In genomic region chr4:105151911-105152690, GRCm38 (mm10) we compare ENCODE assay signal across 9 mouse cellular contexts. TPM values are rescaled to one million over a fixed set of nuclear protein-coding genes. Genes with fewer than 3 reads are reported as not detected.
DNase-seq lines count a peak whose midpoint lies in the region; ATAC-seq and TF ChIP-seq lines count a peak whose summit lies in the region.
"Had no signal": no experiment of that assay in that cellular context is flagged by ENCODE, and none has a peak within 500 bp of the region (broad histone marks: within the 10 kb centered on the region; RNA-seq: fewer than 3 reads in every experiment).

No protein-coding gene starts in this region.

- H3K27me3 ChIP-seq in intestine, embryonic 14.5 days (replicated peaks; ENCODE audit: control insufficient read depth, insufficient read depth, low read length), result 0 out of 2 replicates have a peak, but pooled peaks cover 2% of the 10 kb centered on the region
- H3K27me3 ChIP-seq in intestine, embryonic 16.5 days (replicated peaks; ENCODE audit: control insufficient read depth, insufficient read depth, low read length), result no peaks in the 10 kb centered on the region
- H3K27me3 ChIP-seq in forebrain, postnatal 0 days (ENCODE audit: insufficient read depth, low read length), result no peaks in the 10 kb centered on the region
- no peaks in the 10 kb centered on the region for H3K27me3 ChIP-seq in hindbrain, embryonic 16.5 days (replicated peaks; ENCODE audit: control insufficient read depth, insufficient read depth, low read length)
- H3K27me3 ChIP-seq in midbrain, embryonic 13.5 days, result no peaks in the 10 kb centered on the region
- H3K27me3 ChIP-seq: lung, embryonic 15.5 days had no signal

- peak; percentile 83 for DNase-seq in intestine, embryonic 14.5 days (ENCODE audit: low spot score)
- peak; percentile 18 for DNase-seq in cerebellum, adult 11-12 months
- DNase-seq in forebrain, postnatal 0 days, result peak; percentile 91
- peak; percentile 76 to 81 for DNase-seq in left cerebral cortex, adult 2 months (ENCODE audit: extremely low spot score in 1 of 2, low spot score in 2 of 2)
- DNase-seq in spleen, postnatal 36 days (ENCODE audit: low spot score in 2 of 2), result peak; percentile 53 to 55

- TF ChIP-seq CTCF in forebrain, postnatal 0 days (IDR thresholded peaks at IDR 0.05; ENCODE audit: low read depth), result peak; percentile 95
- peak; percentile 84 for TF ChIP-seq CTCF in left cerebral cortex, adult 2 months (IDR thresholded peaks at IDR 0.05)

- no peaks in the 10 kb centered on the region for H3K9me3 ChIP-seq in intestine, embryonic 14.5 days (ENCODE audit: control insufficient read depth, low read length)
- no peaks in the 10 kb centered on the region for H3K9me3 ChIP-seq in intestine, embryonic 16.5 days (ENCODE audit: control insufficient read depth, low read length)
- H3K9me3 ChIP-seq in forebrain, postnatal 0 days (ENCODE audit: low read length), result no peaks in the 10 kb centered on the region
- H3K9me3 ChIP-seq in hindbrain, embryonic 16.5 days (ENCODE audit: control insufficient read depth, low read length), result no peaks in the 10 kb centered on the region
- no peaks in the 10 kb centered on the region for H3K9me3 ChIP-seq in midbrain, embryonic 13.5 days
- H3K9me3 ChIP-seq: lung, embryonic 15.5 days had no signal

- no peak; the same call in 1 of the 2 replicates for ATAC-seq in intestine, embryonic 14.5 days (replicated peaks; ENCODE audit: low FRiP score, low TSS enrichment, low read depth)
- no peak for ATAC-seq in intestine, embryonic 16.5 days
- ATAC-seq in forebrain, postnatal 0 days, result peak; percentile 91
- ATAC-seq in hindbrain, embryonic 16.5 days, result 0 out of 2 replicates have a peak, but pooled peaks have one; percentile 42
- peak; percentile 58; the same call in 1 of the 2 replicates for ATAC-seq in midbrain, embryonic 13.5 days

- no peak overlapping the region for H3K4me2 ChIP-seq in intestine, embryonic 14.5 days (ENCODE audit: low read length)
- H3K4me2 ChIP-seq in intestine, embryonic 16.5 days (ENCODE audit: low read depth, low read length), result no peak overlapping the region
- H3K4me2 ChIP-seq in forebrain, postnatal 0 days (ENCODE audit: low read depth), result no peak overlapping the region
- no peak overlapping the region for H3K4me2 ChIP-seq in hindbrain, embryonic 16.5 days (ENCODE audit: low read length)
- no peak overlapping the region for H3K4me2 ChIP-seq in midbrain, embryonic 13.5 days (replicated peaks)
- H3K4me2 ChIP-seq: lung, embryonic 15.5 days had no signal

- no peak overlapping the region for H3K4me3 ChIP-seq in intestine, embryonic 14.5 days (ENCODE audit: low read depth, low read length)
- no peak overlapping the region for H3K4me3 ChIP-seq in intestine, embryonic 16.5 days (ENCODE audit: low read length)
- H3K4me3 ChIP-seq in forebrain, postnatal 0 days (ENCODE audit: low read depth, low read length), result no peak overlapping the region
- H3K4me3 ChIP-seq in hindbrain, embryonic 16.5 days (ENCODE audit: low read length), result no peak overlapping the region
- no peak overlapping the region for H3K4me3 ChIP-seq in left cerebral cortex, adult 2 months
- H3K4me3 ChIP-seq in midbrain, embryonic 13.5 days (replicated peaks), result no peak overlapping the region
- H3K4me3 ChIP-seq: lung, embryonic 15.5 days had no signal

- H3K27ac ChIP-seq in intestine, embryonic 14.5 days (ENCODE audit: low read depth), result no peak overlapping the region
- H3K27ac ChIP-seq in intestine, embryonic 16.5 days (ENCODE audit: low read length), result no peak overlapping the region
- H3K27ac ChIP-seq in forebrain, postnatal 0 days (ENCODE audit: low read depth, low read length), result no peak overlapping the region
- no peak overlapping the region for H3K27ac ChIP-seq in hindbrain, embryonic 16.5 days (ENCODE audit: low read depth, low read length)
- no peak overlapping the region for H3K27ac ChIP-seq in left cerebral cortex, adult 2 months
- no peak overlapping the region for H3K27ac ChIP-seq in midbrain, embryonic 13.5 days
- H3K27ac ChIP-seq: lung, embryonic 15.5 days had no signal

- intact Hi-C loops in left cerebral cortex, adult 2 months (cut with DNase I), result loop anchor here (1.0 to 5.0 kb wide), 4 partner anchors 165 to 1225 kb away; no protein-coding TSS in a partner anchor

- WGBS in intestine, embryonic 14.5 days, result 44% methylated on average over 14 of the region's 14 CpGs
- 46% methylated on average over 14 of the region's 14 CpGs for WGBS in intestine, embryonic 16.5 days
- 34% methylated on average over 14 of the region's 14 CpGs for WGBS in forebrain, postnatal 0 days
- WGBS in hindbrain, embryonic 16.5 days, result 40% methylated on average over 14 of the region's 14 CpGs
- WGBS in midbrain, embryonic 13.5 days, result 44% methylated on average over 14 of the region's 14 CpGs

- no peaks in the 10 kb centered on the region for H3K4me1 ChIP-seq in intestine, embryonic 14.5 days (replicated peaks; ENCODE audit: control insufficient read depth, insufficient read depth, low read length)
- no peaks in the 10 kb centered on the region for H3K4me1 ChIP-seq in intestine, embryonic 16.5 days (ENCODE audit: control insufficient read depth, insufficient read depth, low read length)
- H3K4me1 ChIP-seq in forebrain, postnatal 0 days (ENCODE audit: insufficient read depth), result no peaks in the 10 kb centered on the region
- H3K4me1 ChIP-seq in hindbrain, embryonic 16.5 days (ENCODE audit: control insufficient read depth, insufficient read depth, low read depth, low read length), result no peaks in the 10 kb centered on the region
- no peaks in the 10 kb centered on the region; the same call in 1 of the 2 replicates for H3K4me1 ChIP-seq in midbrain, embryonic 13.5 days (replicated peaks)
- H3K4me1 ChIP-seq: lung, embryonic 15.5 days had no signal

- H3K9ac ChIP-seq in intestine, embryonic 14.5 days (ENCODE audit: low read length), result no peak overlapping the region
- H3K9ac ChIP-seq in intestine, embryonic 16.5 days (ENCODE audit: low read depth, low read length), result no peak overlapping the region
- H3K9ac ChIP-seq in forebrain, postnatal 0 days, result no peak overlapping the region
- H3K9ac ChIP-seq in hindbrain, embryonic 16.5 days (ENCODE audit: low read depth, low read length), result no peak overlapping the region
- no peak overlapping the region for H3K9ac ChIP-seq in midbrain, embryonic 13.5 days (replicated peaks)
- H3K9ac ChIP-seq: lung, embryonic 15.5 days had no signal

- H3K36me3 ChIP-seq in intestine, embryonic 14.5 days (ENCODE audit: control insufficient read depth, insufficient read depth, low read length), result no peaks in the 10 kb centered on the region
- H3K36me3 ChIP-seq in intestine, embryonic 16.5 days (ENCODE audit: control insufficient read depth, insufficient read depth, low read length), result no peaks in the 10 kb centered on the region
- no peaks in the 10 kb centered on the region for H3K36me3 ChIP-seq in forebrain, postnatal 0 days (ENCODE audit: insufficient read depth)
- no peaks in the 10 kb centered on the region for H3K36me3 ChIP-seq in hindbrain, embryonic 16.5 days (ENCODE audit: control insufficient read depth, insufficient read depth, low read length)
- H3K36me3 ChIP-seq in midbrain, embryonic 13.5 days, result no peaks in the 10 kb centered on the region
- H3K36me3 ChIP-seq: lung, embryonic 15.5 days had no signal

RNA-seq across cellular contexts. Expression of gene Plpp3, which starts 5.0 kb away (rescaled TPM):
- polyA plus RNA-seq in intestine, embryonic 14.5 days (2014; fragmentation: Nextera tagmentation; extraction: Ambion mirVana), result 33.2 and 36.9 TPM in 2 replicates
- 46.0 and 48.4 TPM in 2 replicates for polyA plus RNA-seq in intestine, embryonic 16.5 days (2015; fragmentation: Nextera tagmentation; extraction: Ambion mirVana)
- total RNA-seq in forebrain, postnatal 0 days (2014; rRNA removed), result 64.8 and 87.3 TPM in 2 replicates
- polyA plus RNA-seq in forebrain, postnatal 0 days (2015; fragmentation: Nextera tagmentation; extraction: Ambion mirVana), result 82.8 and 117 TPM in 2 replicates
- 114 and 122 TPM in 2 replicates for polyA plus RNA-seq in hindbrain, embryonic 16.5 days (2015; fragmentation: Nextera tagmentation; extraction: Ambion mirVana)
- 100 to 1,000 TPM; 153 to 180 TPM for total RNA-seq in left cerebral cortex, adult 2 months (2021)
- 58.5 TPM in 2 replicates for polyA plus RNA-seq in midbrain, embryonic 13.5 days (2015; fragmentation: Nextera tagmentation; extraction: Ambion mirVana)

RNA-seq across cellular contexts. Expression of gene Prkaa2, which starts 42.4 kb away (rescaled TPM):
- polyA plus RNA-seq in intestine, embryonic 14.5 days (2014; fragmentation: Nextera tagmentation; extraction: Ambion mirVana), result 2.9 and 3.3 TPM in 2 replicates
- polyA plus RNA-seq in intestine, embryonic 16.5 days (2015; fragmentation: Nextera tagmentation; extraction: Ambion mirVana), result 6.3 and 7.2 TPM in 2 replicates
- 24.2 and 29.1 TPM in 2 replicates for total RNA-seq in forebrain, postnatal 0 days (2014; rRNA removed)
- polyA plus RNA-seq in forebrain, postnatal 0 days (2015; fragmentation: Nextera tagmentation; extraction: Ambion mirVana), result 10.6 and 14.5 TPM in 2 replicates
- polyA plus RNA-seq in hindbrain, embryonic 16.5 days (2015; fragmentation: Nextera tagmentation; extraction: Ambion mirVana), result 13.5 and 15.1 TPM in 2 replicates
- 10 to 100 TPM; 31.0 to 35.7 TPM for total RNA-seq in left cerebral cortex, adult 2 months (2021)
- 9.8 and 11.1 TPM in 2 replicates for polyA plus RNA-seq in midbrain, embryonic 13.5 days (2015; fragmentation: Nextera tagmentation; extraction: Ambion mirVana)

Comparison
In these comparisons a context has a peak if more than half of its experiments do, and no peak if none do; other contexts are left out.
1. ATAC-seq: peak in forebrain, postnatal 0 days (single experiment), hindbrain, embryonic 16.5 days (single experiment) and midbrain, embryonic 13.5 days (single experiment); none in intestine, embryonic 14.5 days (single experiment) and intestine, embryonic 16.5 days (single experiment).
2. DNase-seq: peak in every context shown above with its lines; median percentile 91 in forebrain, postnatal 0 days; 83 in intestine, embryonic 14.5 days; 78 in left cerebral cortex, adult 2 months; 54 in spleen, postnatal 36 days; 18 in cerebellum, adult 11-12 months.